ENCODE assay signal across 10 mouse cellular contexts in the genomic region with DNA sequence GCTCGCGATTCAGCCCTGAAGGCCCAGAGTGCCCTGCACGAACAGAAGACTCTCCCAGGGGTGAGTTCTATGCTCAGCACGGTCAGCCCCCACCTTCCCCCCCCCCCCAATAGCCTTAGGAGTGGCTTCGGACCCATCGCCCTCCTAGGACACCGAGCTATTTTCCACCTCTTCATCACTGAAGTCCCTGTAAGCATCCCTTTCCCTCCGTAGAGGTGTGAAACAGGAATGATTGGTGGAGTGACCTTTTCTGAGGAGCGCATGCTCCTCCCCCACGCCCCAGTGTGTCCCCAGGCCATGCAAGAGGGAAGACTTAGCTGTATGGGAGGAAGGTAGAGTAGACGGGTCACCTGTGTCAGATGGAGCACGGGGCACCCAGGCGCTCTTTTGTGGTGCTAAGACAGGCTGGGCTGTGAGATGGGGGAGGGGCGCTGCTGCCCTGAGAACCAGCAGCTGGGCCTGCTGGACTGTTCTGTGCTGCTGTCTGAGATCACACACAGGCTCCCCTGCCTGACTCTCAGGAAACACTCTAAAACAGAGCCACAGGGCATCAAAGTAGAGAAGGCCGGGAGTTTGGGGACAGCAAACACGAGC. TPM values are rescaled to one million over a fixed set of nuclear protein-coding genes. Genes with fewer than 3 reads are reported as not detected.
DNase-seq lines count a peak whose midpoint lies in the region; ATAC-seq and TF ChIP-seq lines count a peak whose summit lies in the region.
"Had no signal": no experiment of that assay in that cellular context is flagged by ENCODE, and none has a peak within 500 bp of the region (broad histone marks: within the 10 kb centered on the region; RNA-seq: fewer than 3 reads in every experiment).

Riiad1 (minus strand) TSS at position 51 of the 594 bp plus-strand sequence.

- H3K27ac ChIP-seq in cerebellum, adult 2 months (ENCODE audit: insufficient read depth, low read length), result no peak within 1 kb of the TSS
- H3K27ac ChIP-seq in lung, embryonic 14.5 days (ENCODE audit: low read depth), result no peak within 1 kb of the TSS
- no peak within 1 kb of the TSS for H3K27ac ChIP-seq in intestine, embryonic 16.5 days (ENCODE audit: low read length)
- H3K27ac ChIP-seq in stomach, embryonic 14.5 days (ENCODE audit: low read length), result no peak within 1 kb of the TSS

- H3K4me3 ChIP-seq in cerebellum, adult 2 months (replicated peaks; ENCODE audit: insufficient read depth, low read depth, low read length), result peak within 1 kb of the TSS; percentile 86
- no peak within 1 kb of the TSS for H3K4me3 ChIP-seq in lung, embryonic 14.5 days (ENCODE audit: low read depth, low read length)
- H3K4me3 ChIP-seq in intestine, embryonic 16.5 days (ENCODE audit: low read length), result peak within 1 kb of the TSS; percentile 26
- H3K4me3 ChIP-seq in stomach, embryonic 14.5 days (ENCODE audit: low read depth, low read length), result peak within 1 kb of the TSS; percentile 16; the same call in 1 of the 2 replicates
- H3K4me3 ChIP-seq: erythroblast, embryonic 14.5 days had no signal

- peak; percentile 22 to 29 for DNase-seq in cerebellum, adult 2 months
- DNase-seq in cerebellum, adult 18-20 months, result no peak
- no peak for DNase-seq in lung, embryonic 14.5 days
- no peak for DNase-seq in lung, postnatal 25 days (ENCODE audit: low spot score)
- no peak for DNase-seq in ovary, adult 18-20 months (ENCODE audit: low spot score)
- DNase-seq in urinary bladder, postnatal 10 days (ENCODE audit: low spot score), result no peak

- peaks cover 28% of the 10 kb centered on the region for H3K4me1 ChIP-seq in cerebellum, adult 2 months (ENCODE audit: control insufficient read depth, insufficient read depth, low read length)
- no peaks in the 10 kb centered on the region for H3K4me1 ChIP-seq in lung, embryonic 14.5 days (ENCODE audit: insufficient read depth)
- peaks cover 6% of the 10 kb centered on the region; the same call in 1 of the 2 replicates for H3K4me1 ChIP-seq in intestine, embryonic 16.5 days (ENCODE audit: control insufficient read depth, insufficient read depth, low read length)
- H3K4me1 ChIP-seq in stomach, embryonic 14.5 days (ENCODE audit: control insufficient read depth, insufficient read depth, low read length), result 0 out of 2 replicates have a peak, but pooled peaks cover 5% of the 10 kb centered on the region

- no peaks in the 10 kb centered on the region for H3K9me3 ChIP-seq in lung, embryonic 14.5 days (ENCODE audit: low read depth, low read length)
- H3K9me3 ChIP-seq in intestine, embryonic 16.5 days (ENCODE audit: control insufficient read depth, low read length), result no peaks in the 10 kb centered on the region
- H3K9me3 ChIP-seq in stomach, embryonic 14.5 days (ENCODE audit: control insufficient read depth, low read depth, low read length), result no peaks in the 10 kb centered on the region

- no peak for TF ChIP-seq CTCF in cerebellum, adult 2 months (IDR thresholded peaks at IDR 0.05; ENCODE audit: borderline replicate concordance, insufficient read depth, low read depth, low read length)
- TF ChIP-seq CTCF in lung, embryonic 14.5 days (IDR thresholded peaks at IDR 0.05; ENCODE audit: low read depth), result no peak

- no peaks in the 10 kb centered on the region for H3K36me3 ChIP-seq in lung, embryonic 14.5 days (ENCODE audit: insufficient read depth)
- no peaks in the 10 kb centered on the region for H3K36me3 ChIP-seq in intestine, embryonic 16.5 days (ENCODE audit: control insufficient read depth, insufficient read depth, low read length)
- no peaks in the 10 kb centered on the region for H3K36me3 ChIP-seq in stomach, embryonic 14.5 days (ENCODE audit: control insufficient read depth, insufficient read depth, low read length)

- no peaks in the 10 kb centered on the region for H3K27me3 ChIP-seq in cerebellum, adult 2 months (ENCODE audit: control insufficient read depth, insufficient read depth, low read length)
- H3K27me3 ChIP-seq in lung, embryonic 14.5 days (ENCODE audit: insufficient read depth, low read length), result peaks cover 13% of the 10 kb centered on the region
- no peaks in the 10 kb centered on the region; the same call in 1 of the 2 replicates for H3K27me3 ChIP-seq in intestine, embryonic 16.5 days (replicated peaks; ENCODE audit: control insufficient read depth, insufficient read depth, low read length)
- no peaks in the 10 kb centered on the region for H3K27me3 ChIP-seq in stomach, embryonic 14.5 days (ENCODE audit: control insufficient read depth, insufficient read depth, low read length)

- WGBS in cerebellum, adult 2 months, result 41% methylated on average over 16 of the region's 16 CpGs
- WGBS in lung, embryonic 14.5 days, result 12% methylated on average over 16 of the region's 16 CpGs
- 5% methylated on average over 16 of the region's 16 CpGs for WGBS in intestine, embryonic 16.5 days
- 7% methylated on average over 16 of the region's 16 CpGs for WGBS in stomach, embryonic 14.5 days

- no peak for TF ChIP-seq POLR2A in cerebellum, adult 2 months (IDR thresholded peaks at IDR 0.05; ENCODE audit: borderline replicate concordance, insufficient read depth, low read length)

- no peak within 1 kb of the TSS for H3K9ac ChIP-seq in lung, embryonic 14.5 days
- no peak within 1 kb of the TSS; the same call in 1 of the 2 replicates for H3K9ac ChIP-seq in intestine, embryonic 16.5 days (ENCODE audit: low read depth, low read length)
- no peak within 1 kb of the TSS for H3K9ac ChIP-seq in stomach, embryonic 14.5 days (replicated peaks; ENCODE audit: low read depth, low read length)

- no peak for ATAC-seq in lung, embryonic 14.5 days (ENCODE audit: insufficient read depth)
- ATAC-seq in intestine, embryonic 16.5 days, result no peak
- ATAC-seq in stomach, embryonic 14.5 days (ENCODE audit: insufficient number of reproducible peaks, insufficient read depth, low FRiP score, low read depth), result no peak
- ATAC-seq: activated CD4-positive, CD25-positive, alpha-beta regulatory T cell, adult 4 months had no signal

- peak within 1 kb of the TSS; percentile 36; the same call in 1 of the 2 replicates for H3K4me2 ChIP-seq in lung, embryonic 14.5 days
- peak within 1 kb of the TSS; percentile 49 for H3K4me2 ChIP-seq in intestine, embryonic 16.5 days (ENCODE audit: low read depth, low read length)
- peak within 1 kb of the TSS; percentile 32 for H3K4me2 ChIP-seq in stomach, embryonic 14.5 days (replicated peaks; ENCODE audit: low read depth, low read length)

RNA-seq across cellular contexts. Expression of gene Riiad1, which starts in this region (rescaled TPM):
- polyA plus RNA-seq in cerebellum, adult 2 months (2012; rRNA removed), result 1.3 and 1.6 TPM in 2 replicates
- polyA plus RNA-seq in lung, embryonic 14.5 days (2014; fragmentation: Nextera tagmentation; extraction: Ambion mirVana), result 2.0 and 2.5 TPM in 2 replicates
- polyA plus RNA-seq in intestine, embryonic 16.5 days (2015; fragmentation: Nextera tagmentation; extraction: Ambion mirVana), result 5.4 TPM in 2 replicates
- polyA plus RNA-seq in stomach, embryonic 14.5 days (2014; fragmentation: Nextera tagmentation; extraction: Ambion mirVana), result 6.0 and 6.6 TPM in 2 replicates
- polyA plus RNA-seq: erythroblast, embryonic 14.5 days had no signal

Comparison
In these comparisons a context has a peak if more than half of its experiments do, and no peak if none do; other contexts are left out.
1. DNase-seq: peak in cerebellum, adult 2 months (2 of 2); none in cerebellum, adult 18-20 months (0 of 2), lung, embryonic 14.5 days (single experiment), lung, postnatal 25 days (single experiment), ovary, adult 18-20 months (single experiment) and urinary bladder, postnatal 10 days (single experiment).
2. Peak in every context shown above with its lines, with median percentiles within 50 percentile points of each other: H3K4me2 ChIP-seq.